Mouse (Mus musculus): ENCODE results near the gene Apod.
"Not testable (repeated sequence)": the region's sequence is repeated elsewhere in the genome, so short reads cannot be mapped to it uniquely, and the experiment has no call there.

Apod gene

DNA sequence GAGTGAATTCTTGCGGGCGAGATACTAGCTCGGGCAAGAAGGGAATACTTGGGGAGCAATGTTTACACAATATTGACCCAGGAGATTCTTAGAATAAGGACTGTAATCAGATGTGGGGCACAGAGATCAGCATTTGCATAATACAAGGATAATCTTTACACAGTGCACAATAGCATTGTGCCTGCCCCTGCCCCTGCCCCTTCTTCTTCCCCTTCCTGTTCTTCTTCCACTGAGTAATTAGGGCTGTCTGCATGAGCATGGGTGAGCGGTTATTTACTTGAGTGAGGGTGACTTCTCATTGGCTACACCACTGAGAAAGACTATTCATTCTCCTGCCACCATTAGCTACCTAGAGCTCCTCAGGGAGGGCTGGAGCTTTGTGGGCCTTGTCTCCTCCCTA, 6.9 kb upstream of the Apod start:
- no peak for DNase-seq (ENCODE audit: low read depth, low spot score)

DNA sequence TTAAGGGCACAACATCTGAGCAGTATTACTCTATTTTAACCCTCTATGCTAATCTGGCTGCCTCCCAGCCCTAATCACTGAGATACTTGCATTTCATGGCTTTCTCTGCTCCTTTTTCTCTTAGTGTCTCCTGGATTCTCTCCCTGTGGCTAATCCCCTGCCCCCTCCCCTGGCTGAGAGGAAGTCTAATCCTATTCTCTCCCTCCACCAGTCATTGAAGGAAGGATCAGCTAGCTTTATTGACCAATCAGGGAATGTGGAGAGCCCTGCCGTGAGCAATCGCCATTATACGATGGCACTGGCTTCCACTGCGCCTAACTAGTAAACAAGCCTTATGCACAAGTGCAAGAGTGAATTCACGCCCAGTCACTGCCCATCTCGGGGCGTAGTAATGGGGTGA, 6.3 kb upstream of the Apod start:
- DNase-seq (ENCODE audit: low read depth, low spot score) = no peak

DNA sequence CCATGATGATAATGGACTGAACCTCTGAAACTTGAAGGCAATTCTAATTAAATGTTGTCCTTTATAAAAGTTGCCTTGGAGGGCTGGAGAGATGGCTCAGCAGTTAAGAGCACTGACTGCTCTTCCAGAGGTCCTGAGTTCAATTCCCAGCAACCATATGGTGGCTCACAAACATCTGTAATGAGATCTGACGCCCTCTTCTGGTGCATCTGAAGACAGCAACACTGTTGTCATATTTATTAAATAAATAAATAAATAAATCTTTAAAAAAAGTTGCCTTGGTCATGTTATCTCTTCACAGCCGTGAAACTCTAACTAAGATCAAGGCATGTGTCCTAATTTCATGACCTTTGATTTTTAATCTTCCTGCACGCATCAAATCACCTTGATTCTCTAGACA, 5.1 kb upstream of the Apod start:
- DNase-seq (ENCODE audit: low read depth, low spot score) = not testable (repeated sequence)

DNA sequence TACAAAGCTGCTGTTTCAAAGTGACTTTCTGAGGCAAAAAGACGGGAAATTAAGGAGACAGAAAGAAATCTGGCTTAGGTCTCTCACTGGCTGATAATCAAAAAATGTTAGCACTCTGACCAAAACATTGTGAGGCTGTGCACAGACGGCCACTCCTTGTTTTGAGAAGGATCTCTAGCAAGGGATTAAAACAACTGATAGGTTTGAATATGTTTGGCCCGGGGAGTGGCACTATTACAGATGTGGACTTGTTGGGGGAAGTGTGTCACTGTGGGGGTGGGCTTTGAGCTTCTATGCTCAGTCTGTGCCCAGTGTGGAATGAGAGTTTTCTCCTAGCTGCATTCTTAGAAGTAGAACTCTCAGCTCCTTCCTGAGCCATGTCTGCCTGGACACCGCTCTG, 4.7 kb upstream of the Apod start:
- no peak for DNase-seq (ENCODE audit: low read depth, low spot score)

DNA sequence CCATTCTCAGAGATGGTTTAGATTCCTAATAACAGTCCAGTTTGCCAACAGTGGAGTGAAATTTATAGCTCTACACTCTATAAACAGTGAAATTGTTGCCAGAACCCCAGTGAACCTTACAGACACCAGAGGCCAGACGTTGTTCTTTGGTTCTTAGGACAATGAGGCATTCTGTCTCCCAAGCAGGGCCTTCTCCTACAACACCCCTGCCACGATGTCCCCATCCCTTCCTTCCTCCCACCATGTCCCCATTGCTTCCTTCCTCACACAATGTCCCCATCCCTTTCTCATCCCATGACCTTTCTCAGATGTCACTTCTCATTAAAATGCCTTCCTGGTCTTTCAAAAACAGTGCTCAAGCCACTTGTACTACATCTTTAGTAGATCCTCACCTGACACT, 3.8 kb upstream of the Apod start:
- DNase-seq (ENCODE audit: low read depth, low spot score) = no peak

DNA sequence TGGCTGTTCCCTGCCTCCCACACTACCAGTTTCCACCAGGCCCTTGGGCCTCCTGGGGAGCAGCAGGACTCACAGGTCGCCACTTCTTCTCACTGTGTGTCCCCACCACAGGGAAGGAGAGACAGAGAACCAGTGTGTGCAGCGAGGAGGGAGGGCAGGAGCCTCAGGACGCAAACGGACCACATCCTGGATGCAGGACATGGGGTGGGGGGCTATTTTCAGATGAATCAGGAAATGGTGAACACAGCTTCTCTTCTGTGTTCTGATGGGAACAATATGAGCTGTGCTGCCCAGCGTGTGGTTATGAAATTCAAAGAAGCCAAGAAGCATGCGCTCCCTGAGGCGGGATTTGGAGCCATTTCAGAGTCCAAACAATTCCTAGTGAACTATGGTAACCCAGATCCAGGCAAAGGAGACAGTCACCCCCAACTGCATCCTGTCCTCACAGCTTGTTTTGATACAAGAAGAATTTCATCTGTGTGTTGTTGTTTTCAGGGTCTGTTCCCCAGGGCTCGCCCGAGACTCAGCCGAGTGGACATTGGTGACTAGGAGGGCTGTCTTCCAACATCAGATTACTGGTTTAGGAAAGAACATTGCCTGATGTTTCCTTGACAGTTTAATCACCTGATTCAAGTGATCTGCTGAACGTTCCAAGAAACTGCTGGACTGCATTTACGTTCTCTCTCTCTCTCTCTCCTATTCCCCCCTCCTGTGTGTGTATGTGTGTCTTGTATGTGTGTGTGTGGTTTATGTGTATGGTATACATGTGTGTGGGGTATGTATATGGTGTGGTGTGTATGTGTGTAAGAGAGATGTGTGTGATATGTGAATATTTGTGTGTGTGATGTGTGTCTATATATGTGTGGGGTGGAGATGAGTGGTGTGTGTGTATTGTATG, 1.9 kb upstream of the Apod start:
- DNase-seq (ENCODE audit: low read depth, low spot score) = not testable (repeated sequence)

DNA sequence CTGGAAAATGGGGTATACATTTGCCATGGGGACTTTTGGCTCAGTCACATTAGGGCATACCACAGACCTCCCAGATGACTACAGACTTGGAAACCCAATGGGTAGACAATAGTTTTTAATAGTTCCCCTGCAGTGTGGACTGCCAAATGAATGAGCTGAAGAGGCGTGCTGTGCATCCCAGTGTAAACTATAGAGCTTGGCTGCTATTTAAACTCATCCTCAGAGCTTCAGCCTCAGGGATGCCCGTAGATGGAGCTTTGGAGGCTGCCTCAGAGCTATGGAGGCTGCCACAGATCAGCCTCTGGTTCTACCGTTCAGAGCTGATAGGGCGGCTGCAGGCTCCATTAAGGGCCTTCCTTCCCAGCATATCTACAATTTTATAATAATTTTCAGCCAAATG, 686 bp upstream of the Apod start:
- DNase-seq (ENCODE audit: low read depth, low spot score) = no peak

DNA sequence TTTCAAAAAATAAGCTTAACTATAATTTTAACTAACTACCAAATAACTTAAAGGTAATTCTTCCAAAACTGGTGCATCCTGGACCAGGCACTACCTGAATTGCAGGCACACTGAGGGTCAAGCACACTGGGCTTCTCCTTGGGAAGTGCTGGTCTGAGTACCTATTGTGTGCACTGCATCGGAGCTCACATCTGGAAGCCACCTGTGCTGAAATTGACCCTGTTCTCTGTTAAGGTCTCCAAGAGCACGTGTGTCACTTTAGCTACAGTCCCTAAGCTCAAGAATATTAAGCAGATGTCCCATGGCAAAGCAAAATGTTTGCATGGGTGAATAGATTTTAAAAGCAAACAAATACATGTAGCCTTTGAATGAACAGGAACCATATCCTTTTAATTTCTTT, 997 bp downstream of the Apod start:
- DNase-seq (ENCODE audit: low read depth, low spot score) = no peak

DNA sequence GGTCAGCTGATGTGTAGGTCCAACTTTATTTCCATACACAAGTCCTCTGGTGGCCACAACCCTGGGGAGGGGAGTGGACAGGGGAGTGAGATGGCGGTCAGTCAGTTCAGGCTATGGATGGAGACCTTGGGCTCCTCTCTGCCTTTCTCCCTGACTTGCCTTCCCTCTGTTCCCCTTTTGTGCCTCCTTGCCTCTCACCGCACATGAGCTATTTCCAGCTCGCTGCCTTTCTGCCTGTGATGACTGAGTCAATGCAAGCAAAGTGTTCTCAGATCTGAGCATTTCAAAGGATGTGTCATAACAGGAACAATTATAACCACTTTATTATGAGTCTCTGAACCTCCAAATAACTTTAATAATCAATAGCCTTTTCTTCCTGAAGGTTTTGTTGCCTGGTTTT, 2.3 kb downstream of the Apod start:
- DNase-seq (ENCODE audit: low read depth, low spot score) = no peak

DNA sequence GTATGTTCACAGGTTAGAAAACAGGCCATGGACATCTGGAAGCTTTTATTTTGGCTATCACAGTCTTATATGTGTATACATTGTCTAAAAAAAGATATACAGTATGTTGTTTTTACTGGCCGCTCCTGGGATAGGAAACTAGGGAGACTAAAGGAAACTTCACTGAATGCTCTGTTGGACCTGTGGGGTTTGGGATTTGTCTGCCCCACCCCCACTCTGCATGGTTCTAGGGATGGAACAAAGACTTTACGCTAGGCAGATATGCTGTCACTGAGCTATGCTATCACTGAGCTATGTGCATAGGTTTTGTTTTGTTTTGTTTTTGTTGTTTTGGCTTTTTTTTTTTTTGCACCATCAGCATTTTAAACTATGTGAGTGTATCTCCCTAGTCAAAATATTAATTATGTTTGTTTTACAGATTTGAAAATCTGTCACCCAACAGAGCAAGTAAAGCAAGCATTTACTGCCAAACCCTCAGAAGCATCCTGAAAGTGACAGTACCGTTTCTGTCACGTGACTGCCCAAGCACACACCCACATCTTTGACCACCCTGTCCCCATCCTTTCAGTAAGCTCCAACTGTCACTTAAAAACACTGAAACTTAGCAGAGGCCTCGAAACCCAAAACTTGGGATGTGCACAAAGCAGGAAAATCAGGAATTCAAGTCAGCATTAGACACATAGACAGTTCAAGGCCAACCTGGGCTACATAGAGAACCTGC, 9.2 kb downstream of the Apod start:
- DNase-seq (ENCODE audit: low read depth, low spot score) = no peak

DNA sequence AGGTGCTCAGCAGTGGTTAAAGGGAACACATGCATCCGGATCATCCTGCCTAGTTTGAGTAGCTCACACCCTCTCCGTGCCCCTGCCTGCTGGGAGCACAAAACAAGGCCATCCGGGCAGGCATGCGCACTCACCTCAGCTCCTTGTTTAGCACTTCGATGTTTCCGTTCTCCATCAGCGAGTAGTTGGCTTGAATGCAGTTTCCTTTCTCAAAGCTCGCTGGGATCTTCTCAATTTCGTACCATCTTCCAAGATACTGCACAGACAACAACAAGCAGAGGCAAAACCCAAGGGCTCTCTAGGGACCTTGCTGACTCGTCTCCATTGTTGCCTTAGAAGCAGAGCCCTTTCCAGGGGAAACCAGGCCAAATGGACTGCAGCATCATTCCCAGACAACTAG, 11.3 kb downstream of the Apod start:
- DNase-seq (ENCODE audit: low read depth, low spot score) = no peak

DNA sequence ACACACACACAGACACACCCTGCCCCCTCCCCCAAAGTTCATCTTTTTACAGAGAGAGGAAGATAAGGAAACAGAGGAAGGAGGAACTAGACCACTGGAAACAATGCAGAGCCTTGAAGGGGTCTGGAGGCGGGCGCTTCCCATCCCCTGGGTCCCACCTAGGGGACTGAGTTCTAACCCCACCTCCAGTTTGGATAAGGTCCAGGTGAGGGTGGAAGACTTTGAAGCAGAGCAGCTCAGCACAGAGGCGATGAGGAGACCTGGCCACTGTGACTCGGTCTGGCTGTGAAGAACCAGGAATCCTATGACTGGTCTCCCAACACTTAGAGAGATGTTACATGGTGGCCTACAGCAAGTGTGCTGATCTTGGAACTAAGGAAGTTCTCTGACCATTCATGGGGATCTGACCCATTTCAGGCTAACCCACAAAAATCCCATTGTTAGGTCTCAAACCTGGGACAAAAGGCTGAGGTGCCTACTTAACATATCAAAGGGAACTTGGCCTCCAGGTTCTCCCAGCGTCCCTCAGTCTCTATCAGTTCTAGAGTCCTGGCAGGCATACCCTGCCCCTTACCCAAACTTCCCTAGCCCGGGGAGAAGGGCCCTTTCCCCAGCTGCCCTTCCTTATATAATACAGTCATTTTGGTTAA, 13.6 kb downstream of the Apod start:
- no peak for DNase-seq (ENCODE audit: low read depth, low spot score)

DNA sequence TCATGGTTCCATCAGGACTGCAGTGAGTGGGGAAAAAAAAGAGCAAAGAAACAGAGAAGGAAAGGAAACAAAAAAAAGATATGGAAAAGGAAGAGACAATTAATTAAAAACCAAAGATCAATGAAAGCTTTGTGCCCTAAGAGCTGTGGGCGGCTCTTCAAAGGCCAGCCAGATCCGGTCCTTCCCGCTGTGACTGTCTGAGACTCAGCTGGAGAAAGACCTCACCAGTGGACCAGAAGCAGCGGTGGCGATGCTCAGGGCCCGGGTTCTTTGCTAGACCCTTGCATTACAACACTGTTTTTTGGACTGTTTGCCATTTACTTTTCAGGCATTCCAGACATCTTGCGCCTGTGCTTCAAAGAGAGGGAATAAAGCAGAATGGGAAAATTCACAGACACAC, 14.1 kb downstream of the Apod start:
- DNase-seq (ENCODE audit: low read depth, low spot score) = no peak

DNA sequence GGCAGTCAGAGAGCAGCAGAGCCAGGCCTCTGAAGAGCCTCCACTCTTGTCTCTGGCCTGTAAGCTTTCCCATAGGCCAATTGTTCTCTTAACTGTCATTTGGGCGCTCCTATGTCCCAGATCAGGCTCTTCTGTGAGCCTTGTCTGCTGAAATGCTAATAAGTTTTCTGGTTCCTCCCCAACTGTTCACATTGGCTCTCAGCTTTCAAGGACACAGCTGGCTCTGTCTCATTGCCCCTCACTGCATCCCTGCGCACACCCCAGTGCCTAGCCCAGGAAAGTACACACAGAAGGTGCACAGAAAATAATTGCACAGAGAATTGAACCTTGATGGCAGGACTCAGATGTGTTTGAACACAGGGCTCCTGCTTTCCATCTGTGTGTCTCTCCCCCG, 14.7 kb downstream of the Apod start:
- no peak for DNase-seq (ENCODE audit: low read depth, low spot score)

DNA sequence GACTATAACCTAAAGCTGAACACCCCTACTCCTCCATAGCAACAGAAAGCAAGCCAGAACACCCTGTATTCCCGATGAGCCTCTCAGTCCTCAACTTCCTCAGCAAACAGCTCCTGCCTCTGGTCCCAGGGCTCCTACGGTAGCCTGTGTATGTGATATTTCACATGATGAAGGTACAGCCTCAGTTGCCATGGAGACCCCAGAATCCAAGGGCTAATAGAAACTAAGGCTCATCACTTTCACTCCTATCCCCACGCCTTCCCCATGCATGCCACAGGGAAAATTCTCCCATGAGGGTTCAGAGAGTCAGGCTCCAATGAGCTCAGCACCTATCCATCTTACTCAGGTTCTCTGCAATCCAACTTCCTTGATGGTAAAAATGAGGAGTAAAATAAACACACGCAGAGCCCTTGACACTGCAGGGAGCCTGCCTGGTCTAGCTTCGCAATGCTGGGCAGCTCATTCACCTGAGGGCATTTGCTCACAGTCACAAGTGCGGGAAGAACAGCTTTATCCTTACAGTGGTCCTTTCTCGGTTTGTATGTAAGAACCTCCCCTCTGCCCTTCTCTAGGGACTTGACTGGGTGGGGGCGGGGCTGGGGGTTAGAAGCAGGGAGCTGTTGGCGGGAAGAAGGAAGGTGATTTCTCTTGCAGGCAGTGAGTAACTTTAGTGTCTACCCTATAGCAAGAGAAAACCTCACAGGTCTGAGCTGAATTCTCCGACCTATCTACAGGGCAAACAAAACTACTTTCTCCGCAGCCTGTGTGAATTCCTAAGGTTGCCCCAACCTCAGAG, 15.2 kb downstream of the Apod start:
- no peak for DNase-seq (ENCODE audit: low read depth, low spot score)

DNA sequence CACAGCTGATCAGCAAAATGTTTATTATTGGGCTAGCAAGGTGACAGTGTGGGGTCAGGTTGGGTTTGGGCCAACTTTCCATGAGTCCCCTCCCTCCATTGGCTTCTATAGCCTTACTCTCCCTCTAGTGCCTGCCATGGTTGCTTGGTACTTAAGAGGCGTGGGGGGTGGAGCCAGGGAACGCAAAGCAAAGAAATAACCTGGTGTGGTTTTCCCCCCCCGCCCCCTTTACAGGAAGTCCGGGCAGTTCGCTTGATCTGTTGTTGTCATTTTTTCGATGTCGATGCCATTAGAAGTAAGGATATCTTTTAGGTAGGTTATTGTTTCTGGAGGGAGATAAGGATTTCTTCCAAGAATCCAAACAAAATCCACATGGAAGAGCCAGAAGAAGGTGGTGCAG, 17.5 kb downstream of the Apod start:
- no peak for DNase-seq (ENCODE audit: low read depth, low spot score)

DNA sequence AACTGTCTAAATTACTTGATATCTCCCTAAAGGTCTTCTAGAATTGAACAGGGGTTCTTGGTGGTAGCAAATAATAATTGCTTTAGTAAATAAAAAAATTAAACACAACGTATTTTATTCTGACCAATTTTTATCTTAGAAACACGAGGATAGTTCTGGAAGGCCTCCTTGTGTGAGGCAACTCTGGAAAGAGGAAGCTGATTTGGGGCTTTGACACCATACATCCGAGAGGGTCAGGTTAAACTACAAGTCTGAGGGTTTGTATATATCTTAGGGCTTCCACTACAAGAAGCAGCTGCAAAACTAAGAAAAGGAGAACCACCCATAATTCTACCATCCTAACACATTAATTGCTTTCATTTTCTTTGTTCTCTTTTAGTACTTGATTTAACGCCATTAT, 20.8 kb downstream of the Apod start:
- DNase-seq (ENCODE audit: low read depth, low spot score) = no peak

DNA sequence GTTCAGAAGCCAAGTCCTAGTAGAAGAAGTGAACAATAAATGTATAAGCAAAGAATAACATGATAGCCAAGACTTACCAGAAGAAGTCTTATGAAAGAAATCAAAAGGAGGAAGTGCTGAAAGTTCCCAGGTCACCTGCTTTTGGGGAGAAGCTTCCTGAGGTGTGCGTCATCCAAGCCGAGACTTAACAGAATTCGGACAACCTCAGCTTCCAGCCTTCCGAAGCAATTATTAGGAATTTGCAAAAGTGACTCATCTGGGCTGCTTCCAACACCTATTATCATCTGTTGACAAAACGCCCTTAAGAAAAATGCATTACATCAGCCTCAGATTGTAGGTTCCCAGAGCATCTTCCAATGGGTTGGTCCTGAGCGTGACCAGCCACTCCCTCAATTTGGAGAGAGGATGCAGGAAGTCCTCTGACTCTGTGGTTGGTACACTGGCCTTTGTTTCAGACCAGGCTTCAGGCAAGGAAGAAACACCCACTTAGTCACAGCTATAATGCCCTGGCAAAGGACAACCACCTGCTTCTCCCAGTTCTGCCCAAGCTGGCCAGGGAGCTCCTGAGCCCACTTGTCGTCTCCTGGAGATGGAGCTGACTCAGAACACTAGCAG, 23.8 kb downstream of the Apod start:
- no peak for DNase-seq (ENCODE audit: low read depth, low spot score)

DNA sequence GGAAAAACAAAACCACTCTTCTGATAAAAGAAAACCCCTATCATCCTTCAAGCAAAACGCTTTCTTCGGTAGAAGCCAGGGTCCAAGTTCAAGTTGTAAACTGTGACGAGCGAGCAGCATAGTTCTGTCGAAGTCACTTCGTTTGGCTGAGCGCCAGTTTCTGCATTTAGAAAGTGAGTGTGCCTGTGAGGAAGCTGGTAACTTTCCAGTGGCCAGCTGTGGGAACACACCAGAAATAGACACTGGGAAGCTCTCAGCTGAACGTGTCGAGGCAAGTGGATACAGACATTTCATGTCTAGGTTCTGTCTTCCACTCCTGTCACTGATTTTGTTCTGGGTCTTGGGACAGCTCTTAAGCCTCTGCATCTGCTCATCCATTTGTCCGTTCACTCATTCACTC, 24.3 kb downstream of the Apod start:
- no peak for DNase-seq (ENCODE audit: low read depth, low spot score)

DNA sequence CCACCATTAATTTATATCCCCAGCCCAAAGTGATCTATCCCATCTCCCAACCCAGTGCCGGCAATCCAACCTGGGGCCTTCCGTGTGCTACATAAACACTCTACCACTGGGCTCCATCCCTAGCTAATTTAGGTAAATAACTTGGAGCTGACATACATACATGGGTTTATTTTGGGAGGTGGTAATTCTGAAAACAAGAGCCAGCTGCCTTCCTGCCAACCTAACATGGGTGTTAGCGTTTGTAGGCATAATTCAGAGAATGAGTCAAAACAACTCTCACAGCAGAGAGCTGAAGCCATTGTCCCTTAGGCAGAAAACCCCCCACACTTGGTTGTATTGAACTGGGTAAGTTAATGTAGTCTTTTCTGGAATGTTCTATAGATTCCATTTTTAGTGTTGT, 26.9 kb downstream of the Apod start:
- DNase-seq (ENCODE audit: low read depth, low spot score) = no peak

DNA sequence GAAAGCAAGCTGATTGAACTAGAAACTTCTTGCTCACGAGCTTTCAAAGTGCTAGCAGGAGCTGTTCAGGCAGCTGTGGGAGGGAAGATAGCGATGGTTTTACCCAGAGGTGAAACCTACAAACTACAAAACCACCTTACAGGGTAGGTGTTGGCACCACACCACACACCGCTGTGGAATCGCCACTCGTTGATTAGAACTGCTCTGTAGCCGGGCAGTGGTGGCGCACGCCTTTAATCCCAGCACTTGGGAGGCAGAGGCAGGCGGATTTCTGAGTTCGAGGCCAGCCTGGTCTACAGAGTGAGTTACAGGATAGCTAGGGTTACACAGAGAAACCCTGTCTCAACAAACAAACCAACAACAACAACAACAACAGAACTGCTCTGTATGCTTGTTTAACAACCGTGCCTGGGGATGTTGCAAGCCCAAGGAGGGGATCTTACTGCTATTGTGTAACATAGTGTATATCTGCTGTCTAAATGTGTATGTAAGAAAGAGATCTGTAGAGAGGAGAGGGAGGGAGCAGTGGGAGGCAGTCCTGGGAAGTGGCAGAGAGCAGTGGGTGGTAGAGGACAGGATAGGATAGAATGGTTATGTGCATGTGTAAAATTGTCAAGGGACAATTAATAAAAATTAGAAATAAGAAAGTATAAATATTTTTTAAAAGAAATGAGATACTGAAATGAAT, 27.7 kb downstream of the Apod start:
- DNase-seq (ENCODE audit: low read depth, low spot score) = no peak

Data from embryo, embryonic 11.5 days (tissue).